Mouse (Mus musculus) cerebellum, adult 2 months (tissue): ENCODE measurements around the gene Il18r1. TPM values are rescaled to one million over a fixed set of nuclear protein-coding genes. Genes with fewer than 3 reads are reported as not detected.

ENCODE experiments used
- DNase-seq, 2 experiments: peaks; one replicate each; pipeline ENCODE4 v3.0.0; 2021
- H3K27ac ChIP-seq: fragments of 200-500 bp; 2 replicates; pipeline ENCODE4 v1.5.1; 2012; ENCODE audit warnings: low read length, control low read depth, inconsistent platforms; ENCODE audit not compliant: insufficient read depth
- H3K27me3 ChIP-seq: fragments of 200-500 bp; 2 replicates; pipeline ENCODE4 v1.6.1; 2012; ENCODE audit warnings: inconsistent platforms, mild to moderate bottlenecking, low read length, moderate library complexity; ENCODE audit not compliant: control insufficient read depth, insufficient read depth
- H3K4me1 ChIP-seq: fragments of 200-500 bp; 2 replicates; pipeline ENCODE4 v1.6.1; 2011; ENCODE audit warnings: low read length; ENCODE audit not compliant: control insufficient read depth, insufficient read depth
- H3K4me3 ChIP-seq: fragments of 200-500 bp; replicated peaks from 2 replicates; pipeline ENCODE3; 2011; ENCODE audit warnings: mild to moderate bottlenecking, low read depth, low read length, control low read depth; ENCODE audit not compliant: insufficient read depth
- CTCF ChIP-seq: fragments of 200-500 bp; IDR thresholded peaks from 2 replicates; pipeline ENCODE4 v1.5.1; 2011; ENCODE audit warnings: low read depth, mild to moderate bottlenecking, control low read depth, low read length, moderate library complexity, borderline replicate concordance; ENCODE audit not compliant: insufficient read depth
- POLR2A ChIP-seq: fragments of 200-500 bp; IDR thresholded peaks from 2 replicates; pipeline ENCODE4 v1.6.1; 2011; ENCODE audit warnings: low read length, control low read depth, borderline replicate concordance; ENCODE audit not compliant: insufficient read depth
- WGBS: fragments of 180-500 bp; shearing (Covaris S2); methylation state at CpG from one replicate; pipeline ENCODE4 v1.1.7; 2018; 5-methylcytosine and 5-hydroxymethylcytosine counted together
- polyA plus RNA-seq: library from polyadenylated mRNA; depleted of rRNA; stranded (reverse); fragments of >200 nt; gene quantifications from 2 replicates; pipeline ENCODE4 v1.2.3, GENCODE M21; 2012

Gene Il18r1
- polyA plus RNA-seq, 1 experiment, result not detected

DNA sequence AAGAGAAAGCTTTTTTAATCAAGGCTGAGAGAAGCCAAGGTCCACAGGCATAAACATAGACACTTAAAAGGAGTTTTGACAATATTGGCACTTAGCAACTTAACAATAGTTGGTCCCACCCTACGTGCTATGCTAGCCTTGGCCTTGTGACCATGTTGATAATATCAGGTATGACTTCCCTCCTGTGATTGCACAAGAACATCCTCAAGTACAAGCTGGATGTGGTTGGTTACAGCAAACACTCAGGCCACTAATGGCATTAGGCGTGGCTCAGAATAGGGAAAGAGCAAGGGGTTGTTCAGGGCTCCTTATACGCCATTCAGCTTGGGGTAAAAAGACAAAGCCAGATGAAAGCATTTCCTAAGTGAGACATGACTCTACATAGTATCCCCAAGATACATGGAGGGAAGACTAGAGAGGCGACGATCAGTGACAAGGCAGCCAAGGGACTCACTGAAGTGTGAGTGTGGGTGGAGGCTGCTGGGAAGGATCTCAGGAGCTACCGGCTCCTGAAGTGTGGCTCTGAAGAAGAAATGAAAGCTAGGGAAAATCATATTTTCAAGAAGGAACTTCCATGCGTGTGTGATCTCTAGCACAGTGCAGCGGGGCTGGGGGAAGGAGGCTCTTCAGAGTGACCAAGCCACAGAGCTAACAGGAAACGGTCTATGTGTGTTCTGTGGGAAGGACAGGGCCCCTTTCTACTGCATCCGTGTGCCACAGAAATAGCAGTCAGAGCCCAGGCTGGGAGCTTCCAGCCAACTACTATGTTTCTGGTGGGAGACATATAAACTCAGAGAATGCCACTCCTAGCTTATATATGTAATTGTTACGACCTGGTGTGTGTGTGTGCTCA is 36.4 kb downstream of the Il18r1 start:
- TF ChIP-seq POLR2A (no peak), CTCF (no peak)
- DNase-seq, result no peak
- WGBS, result 88% methylated on average over 11 of the region's 11 CpGs
- H3K27me3 ChIP-seq, result no peaks in the 10 kb centered on the region
- H3K27ac ChIP-seq, result no peak overlapping the region
- H3K4me3 ChIP-seq, result no peak overlapping the region
- H3K4me1 ChIP-seq, result no peaks in the 10 kb centered on the region

DNA sequence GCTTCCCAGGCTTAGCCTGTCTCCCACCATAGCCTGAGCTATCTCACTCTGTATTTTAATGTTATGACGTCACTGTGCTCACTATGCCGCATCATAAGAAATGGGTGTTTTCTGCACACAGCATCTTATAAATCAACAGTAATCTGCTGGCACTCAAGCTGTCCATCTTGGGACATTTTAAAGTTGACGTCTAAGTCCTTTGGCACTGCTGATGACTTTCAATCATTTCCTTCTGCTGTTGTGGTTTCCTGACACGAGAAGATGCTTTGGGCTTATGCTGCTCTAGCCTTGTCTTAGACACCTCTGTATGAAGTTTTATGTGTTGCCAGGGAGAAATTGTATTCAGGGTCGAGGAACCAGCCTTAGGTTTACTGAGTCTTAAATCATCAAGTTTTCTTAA is 39.2 kb downstream of the Il18r1 start:
- H3K27ac ChIP-seq, result no peak overlapping the region
- H3K27me3 ChIP-seq, result no peaks in the 10 kb centered on the region
- no peaks in the 10 kb centered on the region for H3K4me1 ChIP-seq
- WGBS, result 87% methylated on average over 5 of the region's 5 CpGs
- TF ChIP-seq CTCF (no peak), POLR2A (no peak)
- no peak overlapping the region for H3K4me3 ChIP-seq
- no peak for DNase-seq

DNA sequence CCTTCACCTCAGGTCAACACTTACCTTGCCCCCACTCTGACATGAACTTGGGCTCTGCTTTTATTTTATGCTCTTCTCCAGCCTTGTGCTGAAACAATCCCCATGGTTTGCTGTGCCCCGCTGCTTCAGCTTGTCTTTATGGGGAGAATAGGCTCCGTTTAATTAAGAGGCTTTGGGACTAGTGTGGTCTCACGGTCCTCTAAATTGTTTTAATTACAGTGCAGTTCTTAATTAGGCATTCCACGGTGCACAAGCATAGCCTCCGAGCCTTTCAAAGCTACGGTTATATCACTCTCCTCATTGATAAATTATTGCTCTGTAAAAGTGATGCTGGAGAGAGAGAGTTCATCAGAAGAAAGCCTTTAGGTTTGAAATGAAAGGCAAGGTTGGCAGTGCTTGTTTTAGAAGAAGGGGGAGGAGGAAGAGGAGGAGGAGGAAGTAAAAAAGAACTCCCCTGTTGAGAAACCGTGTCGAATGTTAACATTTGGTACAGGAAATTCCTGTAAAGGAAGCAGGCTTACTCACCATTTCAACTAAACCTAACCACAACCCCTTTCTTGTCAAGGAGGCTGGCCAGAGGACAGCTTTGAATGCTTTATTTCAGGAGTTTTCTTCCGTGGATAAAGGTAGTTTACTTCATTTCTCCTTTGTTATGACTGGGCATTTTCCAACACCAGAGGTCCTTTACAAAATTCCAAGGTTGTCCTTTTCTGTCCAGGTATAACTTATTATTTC is 49.7 kb downstream of the Il18r1 start, which contains the start of gene Il18rap:
Gene Il18rap, plus strand, starts transcription at position 512 of the 735 bp plus-strand sequence.
- H3K27me3 ChIP-seq, result no peaks in the 10 kb centered on the region
- no peak within 1 kb of the TSS for H3K4me3 ChIP-seq
- H3K4me1 ChIP-seq, result no peaks in the 10 kb centered on the region
- TF ChIP-seq CTCF, result no peak
- TF ChIP-seq POLR2A, result no peak
- no peak for DNase-seq
- H3K27ac ChIP-seq, result no peak within 1 kb of the TSS
- WGBS, result 43% methylated on average over 9 of the region's 9 CpGs

DNA sequence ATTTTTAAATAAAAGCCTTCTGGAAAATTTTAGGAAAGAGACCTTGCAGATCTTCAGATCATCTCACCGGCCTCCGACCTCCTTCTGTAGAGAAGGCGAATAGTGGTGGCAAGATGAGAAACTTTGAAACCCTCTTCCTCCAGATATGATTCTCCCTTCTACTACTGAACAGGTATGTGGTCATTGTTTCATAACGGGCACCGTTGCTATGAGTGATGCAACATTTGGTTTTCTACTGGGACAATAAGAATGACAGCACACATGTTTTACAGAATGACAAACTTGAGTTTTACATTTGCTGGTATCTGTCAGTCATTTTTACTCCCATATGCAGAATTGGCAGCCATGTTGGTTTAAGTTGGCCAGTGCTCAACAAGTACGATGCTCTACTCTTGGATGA is 51.0 kb downstream of the Il18r1 start:
- H3K4me1 ChIP-seq, result no peaks in the 10 kb centered on the region
- TF ChIP-seq CTCF, result no peak
- TF ChIP-seq POLR2A, result no peak
- 83% methylated on average over 6 of the region's 6 CpGs for WGBS
- DNase-seq, result no peak
- H3K27ac ChIP-seq, result no peak overlapping the region
- H3K27me3 ChIP-seq, result no peaks in the 10 kb centered on the region
- no peak overlapping the region for H3K4me3 ChIP-seq

DNA sequence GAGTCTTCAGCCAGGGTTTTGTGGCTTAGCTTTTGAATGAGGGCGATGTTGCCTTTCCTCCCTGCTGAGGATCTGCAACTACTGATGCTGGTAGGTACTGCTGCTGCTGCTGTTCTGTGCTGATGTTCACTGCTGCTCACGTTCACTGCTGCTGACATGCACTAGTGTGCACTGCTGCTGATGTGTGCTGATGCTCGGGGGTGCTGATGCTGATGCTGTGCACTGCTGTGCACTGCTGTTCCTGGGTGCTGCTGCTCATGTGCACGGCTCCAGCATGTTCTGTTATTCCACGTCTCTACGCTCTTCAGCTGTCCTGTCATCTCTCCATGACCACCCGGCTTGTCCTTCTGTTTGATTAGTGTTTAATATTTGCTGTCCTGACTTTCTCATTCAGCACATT is 57.6 kb downstream of the Il18r1 start:
- H3K27me3 ChIP-seq, result no peaks in the 10 kb centered on the region
- DNase-seq, result no peak
- H3K27ac ChIP-seq, result no peak overlapping the region
- H3K4me1 ChIP-seq, result no peaks in the 10 kb centered on the region
- TF ChIP-seq CTCF, result no peak
- no peak for TF ChIP-seq POLR2A
- no peak overlapping the region for H3K4me3 ChIP-seq
- WGBS, result 81% methylated on average over 7 of the region's 7 CpGs

DNA sequence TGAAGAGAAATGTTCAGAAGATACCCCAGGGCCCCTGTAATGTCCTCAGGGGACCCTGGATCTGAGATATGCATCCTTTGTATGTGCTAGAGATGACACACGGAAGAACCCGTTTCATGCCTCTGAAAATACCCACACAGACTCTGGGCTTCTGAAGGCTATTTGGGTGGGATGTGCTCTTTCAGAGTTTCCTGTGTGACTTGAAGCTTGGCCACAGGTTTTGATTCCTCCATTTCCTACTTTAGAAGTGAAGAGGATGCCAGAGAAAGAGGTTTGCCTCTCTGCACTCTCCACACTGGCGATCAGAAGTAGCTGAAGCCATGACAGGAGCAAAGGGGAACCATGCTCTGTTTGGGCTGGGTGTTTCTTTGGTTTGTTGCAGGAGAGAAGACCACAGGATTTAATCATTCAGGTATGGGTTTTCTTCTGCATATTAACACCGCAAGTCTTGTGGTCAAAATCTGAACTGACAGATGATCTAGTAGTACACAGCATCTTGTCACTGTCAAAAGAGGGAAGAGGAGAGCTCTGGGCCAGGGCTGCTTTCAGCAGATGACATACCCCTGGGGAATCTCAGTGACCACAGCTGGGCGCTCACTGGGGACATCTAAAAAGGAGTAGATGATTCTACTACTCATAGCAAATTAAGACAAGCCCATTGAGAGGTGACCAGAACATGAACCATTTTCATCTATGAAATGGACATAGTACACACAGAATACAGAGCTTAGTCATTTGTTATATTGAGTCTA is 58.8 kb downstream of the Il18r1 start:
- DNase-seq, result no peak

DNA sequence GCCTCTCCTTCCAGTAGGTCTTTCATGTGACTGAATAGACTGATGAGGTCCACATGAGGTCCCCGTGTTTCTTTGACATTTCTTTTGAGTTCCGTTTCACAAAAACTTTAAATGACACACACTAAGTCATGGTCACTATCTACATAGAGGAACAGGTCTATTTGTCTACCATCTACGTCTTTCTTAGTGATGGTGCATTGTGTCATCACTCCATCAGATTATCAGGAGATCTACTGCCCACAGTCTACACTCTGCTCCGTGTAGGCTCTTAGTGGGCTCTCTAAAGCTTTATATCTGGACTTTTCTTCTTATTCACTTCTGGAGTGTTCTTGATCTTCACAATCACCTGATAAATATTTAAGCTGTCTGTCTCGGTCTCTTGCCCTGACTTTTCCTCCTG is 63.9 kb downstream of the Il18r1 start:
- Histone ChIP-seq H3K27me3 (no peaks in the 10 kb centered on the region), H3K4me1 (no peaks in the 10 kb centered on the region), H3K4me3 (no peak overlapping the region), H3K27ac (no peak overlapping the region)
- DNase-seq, result no peak
- WGBS, result 89% methylated on average over 5 of the region's 5 CpGs
- TF ChIP-seq POLR2A (no peak), CTCF (no peak)

More for the DNA sequence above, 58.8 kb downstream of the Il18r1 start:
- 89% methylated on average over 5 of the region's 5 CpGs for WGBS
- no peak overlapping the region for H3K27ac ChIP-seq
- no peaks in the 10 kb centered on the region for H3K27me3 ChIP-seq
- H3K4me3 ChIP-seq, result no peak overlapping the region
- no peak for TF ChIP-seq CTCF
- TF ChIP-seq POLR2A, result no peak
- H3K4me1 ChIP-seq, result no peaks in the 10 kb centered on the region

DNA sequence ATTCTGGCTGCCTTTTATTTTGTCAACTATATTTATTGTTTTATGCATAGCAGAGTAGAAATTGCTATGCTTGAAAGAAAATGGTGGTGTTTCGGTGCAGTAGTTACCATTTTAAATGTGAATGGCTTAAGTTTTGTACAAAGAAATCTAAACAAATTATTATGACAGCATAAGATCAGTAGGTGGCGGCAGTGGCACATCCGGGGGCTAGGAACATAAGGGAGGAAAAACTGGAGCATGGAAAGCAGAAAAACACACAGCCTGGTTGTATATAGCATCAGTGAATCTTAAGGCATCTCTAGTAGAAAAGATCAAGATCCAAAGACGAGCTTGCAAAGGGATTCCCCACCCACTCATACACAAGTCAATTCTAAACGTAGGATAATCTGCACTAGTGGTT is 72.2 kb downstream of the Il18r1 start:
- Histone ChIP-seq H3K27me3 (no peaks in the 10 kb centered on the region), H3K4me1 (no peaks in the 10 kb centered on the region), H3K27ac (no peak overlapping the region), H3K4me3 (no peak overlapping the region)
- TF ChIP-seq CTCF (no peak), POLR2A (no peak)
- no peak for DNase-seq
- 78% methylated on average over 5 of the region's 5 CpGs for WGBS
